Mouse (Mus musculus): ENCODE results near the gene Tnnt3.

The Tnnt3 gene

DNA sequence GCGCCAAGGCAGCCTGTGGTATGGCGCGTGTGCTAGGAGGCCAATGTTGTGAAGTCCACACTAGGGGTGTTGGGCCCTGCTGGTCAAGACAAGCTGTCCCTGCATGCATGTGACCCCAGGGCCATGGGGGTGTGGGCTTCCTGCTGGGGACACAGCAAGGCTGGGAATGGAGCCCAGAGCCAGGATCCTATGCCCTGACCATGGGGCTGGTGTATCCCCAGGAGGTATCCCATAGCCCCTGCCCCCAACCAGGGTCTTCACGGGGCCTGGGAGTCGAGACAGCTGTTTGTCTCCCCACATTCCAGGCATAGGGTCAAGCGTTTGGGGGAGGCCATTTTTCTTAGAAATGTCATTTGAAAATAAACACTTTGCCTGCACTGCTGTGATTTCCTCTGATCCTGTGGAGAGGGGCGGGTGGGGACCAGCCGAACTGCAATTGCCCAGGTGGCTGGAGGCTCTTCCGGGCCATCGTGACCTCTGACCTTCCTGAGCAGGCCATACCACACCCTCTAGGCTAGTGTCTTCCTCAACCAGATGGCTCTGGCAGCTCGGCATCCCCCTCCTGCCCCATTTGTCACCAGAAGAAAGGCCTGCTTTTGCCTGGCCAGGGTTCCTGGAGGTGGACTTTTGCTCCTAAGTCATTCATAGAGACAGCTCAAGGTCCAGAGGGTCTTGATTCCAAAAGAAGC is 66.5 kb downstream of the Tnnt3 start:
- no peak for DNase-seq (ENCODE audit: low read depth)
